Mouse (Mus musculus) lung, postnatal 10 days (tissue): Measurements from ENCODE around the gene Slc15a5.
A peak's percentile ranks its signal among the peaks of the same experiment; 100 is the strongest.

Experiments
- DNase-seq: peaks from one replicate; pipeline ENCODE4 v3.0.0; 2021

The Slc15a5 gene

GRCm38 (mm10) chr6:138079816-138080215 lies at the start of gene Slc15a5:
TSS of gene Slc15a5 (minus strand) at chr6:138079916.
- DNase-seq = no peak

GRCm38 (mm10) chr6:138128392-138129335 lies 48.9 kb upstream of the Slc15a5 start:
- DNase-seq = peak; percentile 35

- DNase-seq = no peak
These were observed 37.8 kb upstream of the Slc15a5 start for GRCm38 (mm10) chr6:138117496-138117895.

GRCm38 (mm10) chr6:138104559-138104958 lies 24.8 kb upstream of the Slc15a5 start:
- DNase-seq = no peak

GRCm38 (mm10) chr6:138102940-138103339 lies 23.2 kb upstream of the Slc15a5 start:
- DNase-seq = no peak

GRCm38 (mm10) chr6:138101843-138102242 lies 22.1 kb upstream of the Slc15a5 start:
- no peak for DNase-seq

GRCm38 (mm10) chr6:138099646-138100045 lies 19.9 kb upstream of the Slc15a5 start:
- DNase-seq = no peak

GRCm38 (mm10) chr6:138095060-138095459 lies 15.3 kb upstream of the Slc15a5 start:
- DNase-seq = no peak

- no peak for DNase-seq
These were observed 12.7 kb upstream of the Slc15a5 start for GRCm38 (mm10) chr6:138092432-138092831.

- DNase-seq = no peak
These were observed 9.4 kb upstream of the Slc15a5 start for GRCm38 (mm10) chr6:138089084-138089483.

GRCm38 (mm10) chr6:138086421-138086820 lies 6.7 kb upstream of the Slc15a5 start:
- peak; percentile 36 for DNase-seq

GRCm38 (mm10) chr6:138080778-138081549 lies 1.2 kb upstream of the Slc15a5 start:
- no peak for DNase-seq

GRCm38 (mm10) chr6:138077681-138078439 lies 1.9 kb downstream of the Slc15a5 start:
- no peak for DNase-seq

- no peak for DNase-seq
These were observed 4.0 kb downstream of the Slc15a5 start for GRCm38 (mm10) chr6:138075723-138076122.

GRCm38 (mm10) chr6:138073540-138073939 lies 6.2 kb downstream of the Slc15a5 start:
- no peak for DNase-seq

- no peak for DNase-seq
These were observed 6.8 kb downstream of the Slc15a5 start for GRCm38 (mm10) chr6:138072963-138073339.

GRCm38 (mm10) chr6:138072110-138072962 lies 7.4 kb downstream of the Slc15a5 start:
- DNase-seq = no peak

GRCm38 (mm10) chr6:138071505-138072107 lies 8.1 kb downstream of the Slc15a5 start:
- no peak for DNase-seq

GRCm38 (mm10) chr6:138070720-138071504 lies 8.8 kb downstream of the Slc15a5 start:
- DNase-seq = no peak

GRCm38 (mm10) chr6:138069921-138070320 lies 9.8 kb downstream of the Slc15a5 start:
- no peak for DNase-seq

GRCm38 (mm10) chr6:138055572-138055971 lies 24.1 kb downstream of the Slc15a5 start:
- DNase-seq = no peak
